Mouse (Mus musculus) neural tube, embryonic 10.5 days (tissue): ENCODE results near the gene Slc25a26.
"Not testable (repeated sequence)": the region's sequence is repeated elsewhere in the genome, so short reads cannot be mapped to it uniquely, and the experiment has no call there.

Source experiments
- DNase-seq: peaks from one replicate; pipeline ENCODE4 v3.0.0-alpha.2; 2017; ENCODE audit warnings: low spot score; ENCODE audit errors: extremely low spot score

Gene Slc25a26

GRCm38 (mm10) chr6:94550851-94551250 is 50.7 kb downstream of the Slc25a26 start:
- no peak for DNase-seq

- no peak for DNase-seq
These were observed 53.0 kb downstream of the Slc25a26 start for GRCm38 (mm10) chr6:94553085-94553484.

- not testable (repeated sequence) for DNase-seq
These were observed 58.5 kb downstream of the Slc25a26 start for GRCm38 (mm10) chr6:94558603-94559002.

GRCm38 (mm10) chr6:94560896-94561295 is 60.8 kb downstream of the Slc25a26 start:
- DNase-seq: no peak

GRCm38 (mm10) chr6:94561346-94561745 is 61.2 kb downstream of the Slc25a26 start:
- no peak for DNase-seq

- DNase-seq: no peak
These were observed 63.2 kb downstream of the Slc25a26 start for GRCm38 (mm10) chr6:94563203-94563940.

GRCm38 (mm10) chr6:94565766-94566165 is 65.6 kb downstream of the Slc25a26 start:
- DNase-seq: no peak

- no peak for DNase-seq
These were observed 67.9 kb downstream of the Slc25a26 start for GRCm38 (mm10) chr6:94568040-94568439.

- DNase-seq: no peak
These were observed 75.5 kb downstream of the Slc25a26 start for GRCm38 (mm10) chr6:94575526-94576166.

GRCm38 (mm10) chr6:94577991-94578390 is 77.9 kb downstream of the Slc25a26 start:
- no peak for DNase-seq

- no peak for DNase-seq
These were observed 81.9 kb downstream of the Slc25a26 start for GRCm38 (mm10) chr6:94582055-94582454.

- DNase-seq: no peak
These were observed 84.1 kb downstream of the Slc25a26 start for GRCm38 (mm10) chr6:94584147-94584695.

- DNase-seq: no peak
These were observed 84.8 kb downstream of the Slc25a26 start for GRCm38 (mm10) chr6:94584976-94585375.

- peak; percentile 8 for DNase-seq
These were observed 88.2 kb downstream of the Slc25a26 start for GRCm38 (mm10) chr6:94588365-94588764.

- DNase-seq: peak; percentile 50
These were observed 92.1 kb downstream of the Slc25a26 start for GRCm38 (mm10) chr6:94592243-94592642.

GRCm38 (mm10) chr6:94592710-94593109 is 92.6 kb downstream of the Slc25a26 start:
- peak; percentile 52 for DNase-seq

- peak; percentile 13 for DNase-seq
These were observed 94.0 kb downstream of the Slc25a26 start for GRCm38 (mm10) chr6:94594096-94594665.

GRCm38 (mm10) chr6:94594711-94595110 is 94.6 kb downstream of the Slc25a26 start:
- no peak for DNase-seq

GRCm38 (mm10) chr6:94595206-94595605 is 95.1 kb downstream of the Slc25a26 start:
- no peak for DNase-seq

- no peak for DNase-seq
These were observed 96.1 kb downstream of the Slc25a26 start for GRCm38 (mm10) chr6:94596051-94596760.

- no peak for DNase-seq
These were observed 96.8 kb downstream of the Slc25a26 start for GRCm38 (mm10) chr6:94596761-94597485.
